Mouse (Mus musculus) frontal cortex, postnatal 36 days (tissue): ENCODE results near the gene Ssbp3.

Experiments used
- DNase-seq, 2 experiments: peaks; one replicate each; pipeline ENCODE4 v3.0.0; 2022; ENCODE audit warnings: low spot score in 2 of 2

The Ssbp3 gene

GRCm38 (mm10) chr4:106985899-106986832 is 75.7 kb downstream of the Ssbp3 start:
- no peak for DNase-seq

- peak; percentile 57 to 70 for DNase-seq
Observed at GRCm38 (mm10) chr4:106987725-106988364, 77.3 kb downstream of the Ssbp3 start.

GRCm38 (mm10) chr4:106988886-106989225 is 78.4 kb downstream of the Ssbp3 start:
- no peak for DNase-seq

- no peak for DNase-seq
Observed at GRCm38 (mm10) chr4:106989226-106989983, 78.9 kb downstream of the Ssbp3 start.

GRCm38 (mm10) chr4:106993053-106993452 is 82.6 kb downstream of the Ssbp3 start:
- DNase-seq, result no peak

GRCm38 (mm10) chr4:106994252-106994651 is 83.8 kb downstream of the Ssbp3 start:
- DNase-seq, result no peak

- no peak for DNase-seq
Observed at GRCm38 (mm10) chr4:106995069-106995468, 84.6 kb downstream of the Ssbp3 start.

- DNase-seq, result no peak
Observed at GRCm38 (mm10) chr4:106995513-106995912, 85.0 kb downstream of the Ssbp3 start.

GRCm38 (mm10) chr4:106996305-106997076 is 86.0 kb downstream of the Ssbp3 start:
- DNase-seq, result peak; percentile 75 to 82

- no peak for DNase-seq
Observed at GRCm38 (mm10) chr4:107001259-107001810, 90.8 kb downstream of the Ssbp3 start.

GRCm38 (mm10) chr4:107001916-107002488 is 91.5 kb downstream of the Ssbp3 start:
- DNase-seq, result no peak

- no peak for DNase-seq
Observed at GRCm38 (mm10) chr4:107002517-107003165, 92.1 kb downstream of the Ssbp3 start.

GRCm38 (mm10) chr4:107003199-107003598 is 92.7 kb downstream of the Ssbp3 start:
- no peak for DNase-seq

GRCm38 (mm10) chr4:107003786-107004185 is 93.3 kb downstream of the Ssbp3 start:
- DNase-seq, result no peak

- DNase-seq, result no peak
Observed at GRCm38 (mm10) chr4:107004346-107004745, 93.8 kb downstream of the Ssbp3 start.

- DNase-seq, result no peak
Observed at GRCm38 (mm10) chr4:107005166-107005565, 94.7 kb downstream of the Ssbp3 start.

- DNase-seq, result no peak
Observed at GRCm38 (mm10) chr4:107006229-107006628, 95.7 kb downstream of the Ssbp3 start.

GRCm38 (mm10) chr4:107006807-107007206 is 96.3 kb downstream of the Ssbp3 start:
- no peak for DNase-seq

- DNase-seq, result no peak
Observed at GRCm38 (mm10) chr4:107007359-107007758, 96.9 kb downstream of the Ssbp3 start.

- no peak for DNase-seq
Observed at GRCm38 (mm10) chr4:107008161-107008560, 97.7 kb downstream of the Ssbp3 start.
